Mouse (Mus musculus) B cell, adult 2 months (primary cell): Measurements from ENCODE around the gene Pkp4.

ENCODE experiments used
- DNase-seq, 2 experiments: peaks; one replicate each; pipeline ENCODE4 v3.0.0; 2022

The Pkp4 gene

GRCm38 (mm10) chr2:59226383-59226782 is 65.7 kb downstream of the Pkp4 start:
- DNase-seq: no peak

GRCm38 (mm10) chr2:59227011-59227410 is 66.4 kb downstream of the Pkp4 start:
- DNase-seq: no peak

- DNase-seq: no peak
These were observed 67.0 kb downstream of the Pkp4 start for GRCm38 (mm10) chr2:59227508-59228263.

- no peak for DNase-seq
These were observed 68.7 kb downstream of the Pkp4 start for GRCm38 (mm10) chr2:59229250-59229895.

- no peak for DNase-seq
These were observed 70.0 kb downstream of the Pkp4 start for GRCm38 (mm10) chr2:59230656-59231055.

- DNase-seq: no peak
These were observed 70.9 kb downstream of the Pkp4 start for GRCm38 (mm10) chr2:59231514-59231913.

GRCm38 (mm10) chr2:59233294-59233923 is 72.8 kb downstream of the Pkp4 start:
- DNase-seq: no peak

GRCm38 (mm10) chr2:59233936-59234335 is 73.3 kb downstream of the Pkp4 start:
- DNase-seq: no peak

GRCm38 (mm10) chr2:59234537-59234936 is 73.9 kb downstream of the Pkp4 start:
- DNase-seq: no peak

- peak in 1 of 2 experiments; percentile 3 for DNase-seq
These were observed 79.3 kb downstream of the Pkp4 start for GRCm38 (mm10) chr2:59239841-59240395.

GRCm38 (mm10) chr2:59242117-59242516 is 81.5 kb downstream of the Pkp4 start:
- no peak for DNase-seq

GRCm38 (mm10) chr2:59244273-59245097 is 83.8 kb downstream of the Pkp4 start:
- no peak for DNase-seq

GRCm38 (mm10) chr2:59245098-59245388 is 84.4 kb downstream of the Pkp4 start:
- no peak for DNase-seq

- DNase-seq: no peak
These were observed 88.2 kb downstream of the Pkp4 start for GRCm38 (mm10) chr2:59248806-59249205.

- DNase-seq: no peak
These were observed 92.2 kb downstream of the Pkp4 start for GRCm38 (mm10) chr2:59252818-59253217.

GRCm38 (mm10) chr2:59253435-59253834 is 92.8 kb downstream of the Pkp4 start:
- DNase-seq: no peak

GRCm38 (mm10) chr2:59258821-59259231 is 98.2 kb downstream of the Pkp4 start:
- DNase-seq: no peak

- DNase-seq: no peak
These were observed 98.7 kb downstream of the Pkp4 start for GRCm38 (mm10) chr2:59259346-59259745.

- DNase-seq: no peak
These were observed 100.6 kb downstream of the Pkp4 start for GRCm38 (mm10) chr2:59261203-59261602.

- no peak for DNase-seq
These were observed 105.8 kb downstream of the Pkp4 start for GRCm38 (mm10) chr2:59266428-59266827.

GRCm38 (mm10) chr2:59271835-59272234 is 111.2 kb downstream of the Pkp4 start:
- no peak for DNase-seq

- DNase-seq: no peak
These were observed 112.1 kb downstream of the Pkp4 start for GRCm38 (mm10) chr2:59272713-59273112.
